Mouse (Mus musculus) telencephalon, adult 2 months (tissue): Measurements from ENCODE around the gene Pla2g16.

Source experiments
- DNase-seq: peaks from one replicate; pipeline ENCODE4 v3.0.0-alpha.2; 2011; ENCODE audit warnings: low read depth, low spot score

Gene Pla2g16

DNA sequence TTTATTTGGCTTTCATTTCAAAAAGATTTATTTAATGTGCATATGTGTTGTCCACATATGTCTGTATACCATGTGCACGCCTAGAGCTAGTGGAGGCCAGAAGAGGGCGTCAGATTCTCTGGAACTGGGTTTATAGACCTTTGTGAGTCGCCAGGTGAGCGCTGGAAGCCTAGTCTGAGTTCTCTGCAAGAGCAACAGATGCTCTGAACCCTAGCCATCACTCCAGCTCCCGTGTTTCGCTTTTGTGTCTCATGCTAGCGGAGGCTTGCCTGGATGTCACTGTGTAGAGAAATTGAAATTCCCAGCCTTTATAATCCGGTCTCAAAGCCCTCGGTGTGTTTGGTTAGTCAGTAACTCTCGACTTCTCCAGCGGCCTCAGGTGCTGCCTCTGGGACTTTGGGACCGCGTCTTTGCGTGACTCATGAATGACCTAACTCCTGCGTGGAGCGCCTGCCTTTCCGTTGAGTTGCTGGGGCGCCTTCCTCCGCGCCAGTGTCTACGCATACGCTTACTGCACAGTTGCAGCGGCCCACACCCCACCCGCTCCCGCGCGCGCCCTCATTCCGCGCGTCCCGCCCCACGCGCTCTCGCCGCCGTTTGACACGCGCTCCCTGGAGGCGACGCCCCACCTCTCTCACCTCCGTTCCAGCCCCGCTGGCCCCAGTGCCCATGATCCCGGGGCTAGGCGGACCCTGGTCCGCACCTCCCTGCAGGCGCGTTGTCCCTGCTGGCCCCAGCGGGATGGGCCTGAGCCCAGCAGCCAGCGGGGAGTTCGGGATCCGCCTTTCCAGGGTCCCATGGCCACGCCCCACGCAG is 54.9 kb downstream of the Pla2g16 start, which contains the start of gene Hrasls5:
Hrasls5 (plus strand) TSS at position 600 of the 816 bp plus-strand sequence.
- DNase-seq = peak; percentile 33

GRCm38 (mm10) chr19:7613151-7613550 is 55.9 kb downstream of the Pla2g16 start:
- DNase-seq = no peak

DNA sequence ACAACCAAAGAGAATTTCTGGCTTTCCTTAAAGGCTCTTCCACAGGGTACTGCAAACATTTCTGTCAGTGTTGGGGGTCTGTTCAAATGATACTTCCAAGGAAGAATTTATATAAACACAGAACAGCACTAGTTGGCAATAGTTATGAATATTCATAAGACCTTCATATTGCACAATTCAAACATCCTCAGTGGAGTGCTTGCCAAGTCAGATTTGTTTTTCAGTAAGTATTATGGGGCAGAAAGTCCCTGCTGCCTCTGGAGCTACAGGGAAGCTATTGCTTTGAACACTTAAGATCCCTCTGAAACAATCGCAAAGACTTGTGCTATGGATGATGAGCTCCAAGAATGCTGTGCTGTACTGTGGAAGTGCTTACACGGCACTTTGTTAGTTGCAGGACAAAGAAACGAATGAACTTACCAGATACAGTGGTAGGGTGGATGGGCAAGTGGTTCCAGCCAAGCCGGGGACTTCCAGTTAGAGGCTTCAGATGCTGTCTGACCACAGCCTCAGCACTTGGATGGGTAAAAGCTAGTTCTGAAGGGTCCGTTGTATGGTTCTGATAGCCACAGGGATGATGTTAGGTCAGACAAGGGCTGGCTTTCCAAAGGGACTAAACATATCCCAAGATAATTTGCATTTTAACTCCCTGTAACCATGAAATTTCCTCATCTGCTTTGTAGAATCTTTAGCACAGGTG is 59.1 kb downstream of the Pla2g16 start:
- DNase-seq = no peak

GRCm38 (mm10) chr19:7617085-7617484 is 59.8 kb downstream of the Pla2g16 start:
- no peak for DNase-seq

- peak; percentile 32 for DNase-seq
These were observed 60.4 kb downstream of the Pla2g16 start for GRCm38 (mm10) chr19:7617696-7618095.

DNA sequence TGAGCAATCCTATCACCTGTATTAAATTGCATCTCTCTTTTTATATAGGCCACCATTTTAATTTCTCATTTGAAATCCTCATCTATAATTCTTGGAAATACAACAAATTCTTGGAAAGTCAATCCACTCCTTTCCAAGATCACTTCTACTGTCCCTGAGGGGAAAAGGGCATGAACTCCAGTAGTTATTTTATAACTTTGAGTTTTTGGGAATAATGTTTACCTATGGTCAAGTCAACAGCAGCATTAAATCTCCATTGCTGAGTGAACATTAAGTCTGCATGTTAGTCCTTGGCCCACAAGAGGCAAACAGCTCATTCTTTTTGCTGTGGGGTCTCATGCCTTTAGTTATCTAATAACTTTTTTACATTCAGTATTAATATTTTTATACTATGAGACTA is 75.8 kb downstream of the Pla2g16 start:
- DNase-seq = no peak

- DNase-seq = no peak
These were observed 76.5 kb downstream of the Pla2g16 start for GRCm38 (mm10) chr19:7633786-7634185.
